Mouse (Mus musculus): Measurements from ENCODE around the gene Gdap1l1. TPM values are rescaled to one million over a fixed set of nuclear protein-coding genes. Genes with fewer than 3 reads are reported as not detected.
"Not testable (repeated sequence)": the region's sequence is repeated elsewhere in the genome, so short reads cannot be mapped to it uniquely, and the experiment has no call there.

The Gdap1l1 gene
- total RNA-seq, 2 experiments from 2014 or later = 72.6 to 73.9 TPM

GRCm38 (mm10) chr2:163460622-163461021 is 22.3 kb downstream of the Gdap1l1 start:
- intact Hi-C loops (cut with DNase I) = no loop called here
- DNase-seq (ENCODE audit: low spot score in 2 of 2) = no peak

DNA sequence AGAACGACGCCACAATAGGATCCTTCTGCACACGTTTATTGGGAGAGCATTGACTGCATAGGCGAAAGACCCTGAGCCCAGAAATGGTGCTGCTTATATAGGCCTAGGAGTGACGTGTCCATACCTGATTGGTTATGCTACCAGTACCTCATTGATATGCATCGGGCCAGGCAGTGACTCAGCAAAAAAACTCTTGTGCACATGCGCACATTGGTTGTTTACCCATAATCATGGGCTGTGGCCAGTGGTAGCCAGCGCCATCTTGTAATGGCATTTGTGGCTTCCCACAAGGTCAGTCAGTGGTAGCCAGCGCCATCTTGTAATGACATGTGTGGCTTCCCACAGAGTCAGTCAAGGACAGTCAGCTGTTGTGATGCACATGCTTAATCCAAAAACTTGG is 23.0 kb downstream of the Gdap1l1 start:
- intact Hi-C loops (cut with DNase I); DNase-seq (ENCODE audit: low spot score in 2 of 2): not testable (repeated sequence)

- DNase-seq (ENCODE audit: low spot score in 2 of 2) = no peak
- intact Hi-C loops (cut with DNase I) = no loop called here
Measured at GRCm38 (mm10) chr2:163462386-163462785, 24.1 kb downstream of the Gdap1l1 start.

GRCm38 (mm10) chr2:163462801-163463200 is 24.5 kb downstream of the Gdap1l1 start:
- intact Hi-C loops (cut with DNase I) = no loop called here
- DNase-seq (ENCODE audit: low spot score in 2 of 2) = no peak

DNA sequence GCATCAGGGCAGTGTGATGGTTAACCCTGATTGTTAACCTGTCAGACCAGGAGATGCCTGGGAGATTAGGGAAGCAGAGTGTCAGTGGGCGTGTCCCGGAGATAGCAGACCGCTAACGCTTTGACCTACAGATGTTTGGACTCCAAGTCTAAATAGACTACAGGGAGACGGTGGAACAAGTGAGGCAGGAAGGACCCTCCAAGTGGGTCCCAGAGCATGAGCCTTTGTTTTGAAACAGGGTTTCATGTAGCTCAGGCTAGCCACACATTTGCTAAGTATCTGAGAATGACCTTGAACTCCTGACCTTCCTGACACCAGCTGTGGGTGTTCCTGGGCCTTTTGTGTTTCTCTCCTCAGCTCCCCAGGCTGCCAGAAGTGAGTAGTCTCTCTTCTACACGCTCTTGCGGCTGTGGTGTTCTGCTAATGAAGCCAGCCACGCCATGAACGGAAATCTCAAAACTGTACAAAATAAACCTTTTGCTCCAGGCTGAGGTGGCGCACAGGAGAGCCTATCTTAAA is 25.0 kb downstream of the Gdap1l1 start:
- intact Hi-C loops (cut with DNase I) = no loop called here
- no peak for DNase-seq (ENCODE audit: low spot score in 2 of 2)

GRCm38 (mm10) chr2:163463998-163464397 is 25.7 kb downstream of the Gdap1l1 start:
- DNase-seq (ENCODE audit: low spot score in 2 of 2) = no peak
- intact Hi-C loops (cut with DNase I) = no loop called here

GRCm38 (mm10) chr2:163464562-163464961 is 26.3 kb downstream of the Gdap1l1 start:
- intact Hi-C loops (cut with DNase I) = no loop called here
- no peak for DNase-seq (ENCODE audit: low spot score in 2 of 2)

DNA sequence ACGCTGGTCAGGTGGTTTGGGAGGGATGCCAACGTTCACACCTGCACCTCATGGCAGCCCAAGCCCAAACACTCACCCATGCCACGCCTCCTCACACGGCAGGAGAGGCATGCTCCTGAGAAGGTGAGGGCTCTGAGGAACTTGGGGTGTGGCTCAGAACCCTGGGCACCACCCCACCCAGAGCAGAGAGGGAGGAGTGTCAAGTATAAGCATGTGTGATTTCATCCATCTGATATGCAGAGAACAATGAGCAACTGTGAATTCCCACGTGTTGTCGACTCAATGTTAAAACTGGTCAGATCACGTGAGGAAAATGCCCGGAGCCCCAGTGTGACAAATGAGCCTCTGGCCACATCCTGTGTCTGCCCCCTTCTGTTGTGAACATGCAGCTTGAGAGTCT is 28.5 kb downstream of the Gdap1l1 start:
- intact Hi-C loops (cut with DNase I) = no loop called here
- no peak for DNase-seq (ENCODE audit: low spot score in 2 of 2)

DNA sequence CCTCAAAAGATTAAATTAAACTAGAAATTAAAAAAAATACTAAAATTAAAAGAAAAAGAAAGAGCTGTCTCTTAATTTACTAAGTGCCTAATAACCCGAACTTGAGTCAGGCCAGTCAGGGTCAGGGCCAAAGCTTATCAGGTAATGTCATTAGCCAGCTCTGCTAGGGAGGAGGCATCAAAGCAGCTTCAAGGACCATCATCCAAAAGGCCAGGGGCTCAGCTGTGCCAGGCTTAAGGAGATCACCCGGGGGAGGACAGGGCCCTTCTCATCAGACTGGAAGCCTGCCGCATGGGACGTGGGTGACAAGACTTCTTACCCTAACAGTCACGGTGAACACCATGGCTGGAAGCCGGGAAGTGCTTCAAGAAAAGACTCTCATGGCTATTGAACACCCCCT is 29.3 kb downstream of the Gdap1l1 start:
- no peak for DNase-seq (ENCODE audit: low spot score in 2 of 2)
- intact Hi-C loops (cut with DNase I) = no loop called here

DNA sequence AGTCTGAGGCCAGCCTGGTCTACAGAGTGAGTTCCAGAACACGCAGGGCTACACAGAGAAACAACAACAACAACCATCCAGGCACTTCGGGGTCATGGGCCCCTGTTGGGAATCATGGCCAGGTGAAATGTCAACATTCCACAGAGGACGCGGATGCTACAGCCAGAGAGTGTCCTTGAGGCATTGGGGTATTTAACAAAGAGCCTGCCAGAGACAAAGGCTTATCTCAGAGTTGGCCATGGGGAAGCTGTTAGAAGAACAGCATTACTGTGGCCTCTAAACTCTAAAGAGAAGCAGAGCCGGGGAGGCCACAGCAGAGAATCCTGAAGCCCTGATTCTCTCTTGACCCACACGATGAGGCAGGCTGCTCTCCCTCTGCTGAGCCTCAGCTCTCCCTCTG is 30.6 kb downstream of the Gdap1l1 start:
- DNase-seq (ENCODE audit: low spot score in 2 of 2) = no peak
- intact Hi-C loops (cut with DNase I) = no loop called here

DNA sequence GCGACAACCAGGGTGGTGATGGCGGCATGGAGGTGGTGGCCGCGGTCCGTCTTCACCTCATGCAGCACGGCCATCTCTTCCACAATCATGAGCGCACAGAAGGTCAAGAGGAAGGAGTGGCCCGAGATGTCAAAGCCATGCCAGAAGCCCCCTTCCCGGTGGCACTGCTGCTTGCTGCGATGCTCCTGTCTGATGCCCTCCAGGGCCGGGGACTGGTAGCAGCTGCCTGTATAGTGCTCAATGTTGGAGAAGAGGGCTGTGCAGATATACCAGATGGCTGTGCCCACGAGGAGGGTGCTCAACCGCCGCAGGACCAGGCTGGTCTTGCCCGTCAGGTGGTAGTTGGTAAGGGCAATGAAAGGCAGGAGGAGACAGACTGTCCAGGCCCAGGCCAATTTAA is 31.4 kb downstream of the Gdap1l1 start:
- intact Hi-C loops (cut with DNase I) = no loop called here
- no peak for DNase-seq (ENCODE audit: low spot score in 2 of 2)

DNA sequence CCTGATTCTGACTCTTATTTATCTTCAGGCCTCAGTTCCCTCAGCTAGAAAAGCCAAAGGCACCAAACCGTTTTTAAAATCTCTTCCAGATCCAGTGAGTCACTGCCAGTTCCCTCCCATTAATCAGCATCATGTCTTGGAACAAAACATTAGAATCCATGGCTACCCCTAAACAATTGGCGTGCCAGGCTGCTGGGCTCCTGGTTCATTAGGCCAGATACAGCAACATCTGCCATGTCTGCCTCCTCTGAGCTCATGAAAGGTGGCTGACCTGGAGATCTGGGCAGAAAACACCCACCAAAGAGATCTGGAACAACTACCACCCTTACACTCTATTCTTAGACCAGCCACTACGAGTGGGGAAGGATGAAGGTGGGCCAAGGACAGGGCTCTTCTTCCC is 32.9 kb downstream of the Gdap1l1 start:
- intact Hi-C loops (cut with DNase I) = no loop called here
- DNase-seq (ENCODE audit: low spot score in 2 of 2) = no peak

- no peak for DNase-seq (ENCODE audit: low spot score in 2 of 2)
- intact Hi-C loops (cut with DNase I) = no loop called here
Measured at GRCm38 (mm10) chr2:163471710-163472465, 33.6 kb downstream of the Gdap1l1 start.

- DNase-seq (ENCODE audit: low spot score in 2 of 2) = peak; percentile 98 to 99
- intact Hi-C loops (cut with DNase I) = no loop called here
Measured at GRCm38 (mm10) chr2:163472466-163472851, 34.2 kb downstream of the Gdap1l1 start, which contains the start of gene Fitm2. Gene Fitm2, minus strand, starts transcription at chr2:163472629.

DNA sequence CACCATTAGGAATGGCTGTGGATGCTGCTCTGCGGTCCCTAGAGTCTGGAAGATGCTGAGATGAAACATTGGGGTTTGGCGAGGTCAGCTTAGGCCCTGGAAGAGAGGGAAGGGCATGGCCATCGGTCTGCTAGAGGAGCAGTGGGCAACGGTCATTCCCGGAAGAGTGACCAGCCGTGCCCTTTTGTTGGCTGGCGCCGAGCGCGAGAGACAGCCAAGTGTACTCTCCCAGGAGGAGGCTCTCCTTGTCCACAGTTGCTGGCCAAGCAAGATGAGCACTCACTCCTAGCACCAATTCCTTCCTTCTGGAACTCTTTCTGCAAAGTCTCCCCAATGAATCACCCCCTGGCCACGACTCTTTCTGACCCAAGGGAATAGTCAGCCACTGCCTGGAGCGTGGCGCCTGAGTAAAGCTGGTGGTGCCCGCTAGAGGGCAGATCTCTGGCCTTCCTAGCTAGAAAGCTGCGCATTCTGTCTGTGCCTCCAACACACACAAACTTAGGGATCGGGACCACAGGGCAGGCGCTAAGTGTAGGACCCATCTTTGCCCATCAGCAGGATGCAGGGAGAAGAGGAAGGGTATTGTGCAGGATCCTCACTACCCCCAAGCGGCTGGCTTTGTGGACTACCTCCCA is 42.0 kb downstream of the Gdap1l1 start:
- intact Hi-C loops (cut with DNase I) = no loop called here
- DNase-seq (ENCODE audit: low spot score in 2 of 2) = no peak

DNA sequence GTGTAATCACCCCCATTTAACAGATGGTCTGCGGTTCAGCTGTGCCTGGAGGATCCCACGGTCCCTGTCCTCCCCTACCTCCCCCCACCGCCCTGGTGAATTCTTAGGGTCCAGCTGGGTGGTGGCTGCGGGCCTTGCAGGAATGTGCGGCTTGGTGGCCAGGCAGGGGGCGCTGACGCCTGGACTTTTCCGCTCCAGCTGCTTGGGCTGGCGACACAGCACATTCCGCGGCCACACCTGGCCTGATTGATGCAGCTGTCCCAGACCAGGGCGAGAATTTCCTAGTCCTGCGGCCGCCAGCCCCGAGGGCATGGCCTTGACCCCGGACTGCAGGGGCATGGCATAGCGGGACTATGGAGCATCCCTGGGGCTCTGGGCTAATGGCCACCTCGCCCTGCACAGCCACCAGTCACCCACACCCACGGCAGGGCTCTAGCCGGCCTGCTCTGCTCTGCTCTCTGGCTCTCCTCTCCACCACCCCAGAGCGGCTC is 43.3 kb downstream of the Gdap1l1 start:
- no peak for DNase-seq (ENCODE audit: low spot score in 2 of 2)
- intact Hi-C loops (cut with DNase I) = no loop called here

GRCm38 (mm10) chr2:163487360-163487759 is 49.1 kb downstream of the Gdap1l1 start:
- DNase-seq (ENCODE audit: low spot score in 2 of 2) = no peak
- intact Hi-C loops (cut with DNase I) = no loop called here

GRCm38 (mm10) chr2:163489725-163490291 is 51.5 kb downstream of the Gdap1l1 start:
- intact Hi-C loops (cut with DNase I) = no loop called here

DNA sequence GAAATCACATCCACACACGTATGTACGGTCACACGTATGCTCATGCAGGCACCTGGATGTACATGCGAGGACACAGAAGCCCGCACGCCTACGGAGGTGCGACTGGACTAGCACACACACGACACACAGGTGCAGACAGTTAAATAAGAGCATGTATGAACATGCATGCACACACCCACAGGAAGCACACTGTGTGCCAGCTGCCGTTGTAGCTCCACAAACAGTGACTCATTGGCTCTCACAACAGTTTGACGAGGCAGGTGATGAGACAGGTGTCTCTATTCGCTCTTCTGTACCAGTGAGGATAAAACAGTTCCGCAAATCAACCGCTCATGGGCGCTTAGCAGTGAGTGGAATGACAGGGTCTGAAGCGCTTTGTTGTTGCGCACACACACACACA is 52.4 kb downstream of the Gdap1l1 start:
- intact Hi-C loops (cut with DNase I) = no loop called here
- DNase-seq (ENCODE audit: low spot score in 2 of 2) = no peak

More at GRCm38 (mm10) chr2:163489725-163490291, 51.5 kb downstream of the Gdap1l1 start:
- no peak for DNase-seq (ENCODE audit: low spot score in 2 of 2)

DNA sequence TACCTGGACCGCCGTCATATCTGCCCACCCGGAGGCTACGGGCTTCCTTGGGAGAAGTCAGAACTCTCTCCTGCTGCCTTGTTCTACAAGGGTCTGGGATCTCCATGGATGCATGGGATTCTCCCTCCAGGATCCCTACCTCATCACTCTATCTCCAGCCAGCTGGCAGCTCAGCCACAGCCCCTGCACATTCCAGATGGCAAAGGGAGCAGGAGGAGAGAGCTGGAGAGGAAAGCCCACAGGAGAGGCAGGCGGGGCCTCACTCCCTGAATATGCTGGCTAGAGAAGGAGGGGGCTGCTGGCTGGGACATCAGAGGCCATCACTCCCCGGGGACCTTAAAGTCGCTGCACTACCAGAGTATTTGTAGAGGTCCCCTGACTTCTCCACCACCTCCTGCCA is 53.1 kb downstream of the Gdap1l1 start:
- intact Hi-C loops (cut with DNase I) = no loop called here
- no peak for DNase-seq (ENCODE audit: low spot score in 2 of 2)

- DNase-seq (ENCODE audit: low spot score in 2 of 2) = no peak
- intact Hi-C loops (cut with DNase I) = no loop called here
Measured at GRCm38 (mm10) chr2:163492018-163492417, 53.7 kb downstream of the Gdap1l1 start, which contains the start of gene R3hdml. Gene R3hdml, plus strand, starts transcription at chr2:163492318.
